In genomic region chr2:94402096-94402495, GRCm38 (mm10) we compare ENCODE assay signal across 15 mouse cellular contexts.
"Had no signal": no experiment of that assay in that cellular context is flagged by ENCODE, and none has a peak within 500 bp of the region (broad histone marks: within the 10 kb centered on the region; RNA-seq: fewer than 3 reads in every experiment).

No protein-coding gene starts in this region.

- DNase-seq: retina, postnatal 1 day; right cerebral cortex, adult 18-20 months; right cerebral cortex, postnatal 14 days; right cerebral cortex, postnatal 25 days; right cerebral cortex, postnatal 4 days; spleen, adult 18-20 months; thymus, adult 18-20 months; thymus, adult 2 months; thymus, postnatal 14 days; thymus, postnatal 25 days; thymus, postnatal 36 days; thymus, postnatal 4 days had no signal

- H3K27ac ChIP-seq: neural tube, embryonic 15.5 days; stomach, embryonic 15.5 days; stomach, postnatal 0 days had no signal

- H3K27me3 ChIP-seq: neural tube, embryonic 15.5 days; stomach, embryonic 15.5 days had no signal

- H3K4me2 ChIP-seq: neural tube, embryonic 15.5 days; stomach, embryonic 15.5 days had no signal

- H3K9ac ChIP-seq: neural tube, embryonic 15.5 days; stomach, embryonic 15.5 days had no signal

- H3K9me3 ChIP-seq: neural tube, embryonic 15.5 days; stomach, embryonic 15.5 days had no signal

- H3K36me3 ChIP-seq: neural tube, embryonic 15.5 days; stomach, embryonic 15.5 days had no signal

- H3K4me3 ChIP-seq: neural tube, embryonic 15.5 days; stomach, embryonic 15.5 days had no signal
